Mouse (Mus musculus): Measurements from ENCODE around the gene Tusc1. TPM values are rescaled to one million over a fixed set of nuclear protein-coding genes. Genes with fewer than 3 reads are reported as not detected.
A peak's percentile ranks its signal among the peaks of the same experiment; 100 is the strongest.

The Tusc1 gene
- polyA plus RNA-seq (2012; ENCODE audit: insufficient read depth, insufficient read length, missing spikeins): 5.8 and 6.1 TPM in 2 replicates

- H3K4me3 ChIP-seq (ENCODE audit: insufficient read depth, low read depth, low read length): peak within 1 kb of the TSS; percentile 73
These were observed at the start of gene Tusc1 for GRCm38 (mm10) chr4:93335118-93336003. TSS of gene Tusc1 (minus strand) at chr4:93335511.

GRCm38 (mm10) chr4:93352930-93353329 lies 17.6 kb upstream of the Tusc1 start:
- no peak overlapping the region for H3K27ac ChIP-seq (replicated peaks; ENCODE audit: low read depth, low read length)
- H3K4me1 ChIP-seq (ENCODE audit: control insufficient read depth, insufficient read depth, insufficient read length, low read length): no peaks in the 10 kb centered on the region
- no peak overlapping the region for H3K4me3 ChIP-seq (ENCODE audit: insufficient read depth, low read depth, low read length)

More at GRCm38 (mm10) chr4:93335118-93336003, at the start of gene Tusc1:
- Histone ChIP-seq H3K4me1 (ENCODE audit: control insufficient read depth, insufficient read depth, insufficient read length, low read length) (no peaks in the 10 kb centered on the region), H3K27ac (replicated peaks; ENCODE audit: low read depth, low read length) (peak within 1 kb of the TSS; percentile 76)

- Histone ChIP-seq H3K4me1 (ENCODE audit: control insufficient read depth, insufficient read depth, insufficient read length, low read length) (no peaks in the 10 kb centered on the region), H3K27ac (replicated peaks; ENCODE audit: low read depth, low read length) (no peak overlapping the region), H3K4me3 (ENCODE audit: insufficient read depth, low read depth, low read length) (no peak overlapping the region)
These were observed 9.0 kb upstream of the Tusc1 start for GRCm38 (mm10) chr4:93344357-93344756.

DNA sequence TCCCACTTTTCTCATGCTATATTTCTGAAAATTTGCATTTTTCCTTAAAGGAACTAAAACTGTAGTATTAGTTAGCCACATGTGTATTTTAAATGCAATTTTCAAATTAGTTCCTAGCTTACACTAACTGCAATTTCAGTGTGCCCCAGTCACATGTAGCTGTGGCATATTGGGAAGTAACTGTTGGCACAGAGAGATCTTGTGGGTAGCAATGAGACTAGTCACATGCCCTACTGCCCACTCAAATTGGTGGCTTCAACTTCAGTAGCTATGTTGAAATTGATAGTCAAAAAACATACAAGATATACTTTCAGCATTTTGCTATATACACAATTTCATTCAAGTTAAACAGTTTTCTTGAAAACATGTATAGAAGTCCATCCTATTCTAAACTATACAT lies 6.3 kb upstream of the Tusc1 start:
- Histone ChIP-seq H3K27ac (replicated peaks; ENCODE audit: low read depth, low read length) (no peak overlapping the region), H3K4me3 (ENCODE audit: insufficient read depth, low read depth, low read length) (no peak overlapping the region), H3K4me1 (ENCODE audit: control insufficient read depth, insufficient read depth, insufficient read length, low read length) (no peaks in the 10 kb centered on the region)

DNA sequence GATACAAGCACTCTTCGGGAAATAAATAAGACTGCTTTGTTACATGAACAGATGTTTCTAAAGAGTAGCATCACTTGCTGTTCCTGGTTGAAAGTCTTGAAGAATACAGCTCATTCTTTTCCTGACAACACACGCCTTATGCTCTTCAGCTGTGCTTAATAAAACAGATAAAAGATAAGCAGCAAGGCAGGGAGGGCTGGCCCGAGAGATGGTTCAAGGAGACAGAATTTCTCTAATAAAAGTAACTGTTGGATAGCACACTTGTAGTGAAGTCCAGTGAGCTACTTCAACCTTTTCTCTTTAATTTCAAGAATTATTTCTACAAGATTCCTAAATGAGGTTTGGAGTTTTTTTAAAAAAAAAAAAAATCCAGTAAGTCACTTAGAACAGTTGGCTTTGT lies 2.7 kb upstream of the Tusc1 start:
- Histone ChIP-seq H3K27ac (replicated peaks; ENCODE audit: low read depth, low read length) (no peak overlapping the region), H3K4me3 (ENCODE audit: insufficient read depth, low read depth, low read length) (no peak overlapping the region), H3K4me1 (ENCODE audit: control insufficient read depth, insufficient read depth, insufficient read length, low read length) (no peaks in the 10 kb centered on the region)

- H3K4me3 ChIP-seq (ENCODE audit: insufficient read depth, low read depth, low read length): peak overlapping the region; percentile 73
- H3K27ac ChIP-seq (replicated peaks; ENCODE audit: low read depth, low read length): peak overlapping the region; percentile 76
- no peaks in the 10 kb centered on the region for H3K4me1 ChIP-seq (ENCODE audit: control insufficient read depth, insufficient read depth, insufficient read length, low read length)
These were observed 634 bp downstream of the Tusc1 start for GRCm38 (mm10) chr4:93334636-93335117.

GRCm38 (mm10) chr4:93307486-93307885 lies 27.8 kb downstream of the Tusc1 start:
- no peak overlapping the region for H3K27ac ChIP-seq (replicated peaks; ENCODE audit: low read depth, low read length)
- H3K4me3 ChIP-seq (ENCODE audit: insufficient read depth, low read depth, low read length): no peak overlapping the region
- H3K4me1 ChIP-seq (ENCODE audit: control insufficient read depth, insufficient read depth, insufficient read length, low read length): no peaks in the 10 kb centered on the region

DNA sequence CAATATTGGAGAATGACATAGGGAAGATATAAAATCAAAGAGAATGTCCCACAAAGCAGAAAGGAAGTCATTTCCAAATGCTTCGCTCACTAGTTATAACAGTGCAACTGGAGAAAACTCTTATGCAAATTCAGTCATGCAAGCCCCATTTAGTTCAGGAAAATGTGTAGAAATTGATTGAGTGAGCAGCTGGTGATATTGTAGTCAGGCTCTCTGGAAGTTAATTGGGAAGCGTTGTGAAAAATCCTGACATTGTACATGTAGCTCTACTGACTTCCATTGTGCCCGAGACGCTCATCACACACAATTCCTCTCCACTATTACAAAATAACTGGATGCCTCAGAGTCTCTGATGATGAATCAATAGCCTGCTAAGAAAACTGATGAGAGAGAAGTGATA lies 49.2 kb downstream of the Tusc1 start:
- Histone ChIP-seq H3K27ac (replicated peaks; ENCODE audit: low read depth, low read length) (no peak overlapping the region), H3K4me1 (ENCODE audit: control insufficient read depth, insufficient read depth, insufficient read length, low read length) (no peaks in the 10 kb centered on the region), H3K4me3 (ENCODE audit: insufficient read depth, low read depth, low read length) (no peak overlapping the region)
